Mouse (Mus musculus) adrenal gland, postnatal 14 days (tissue): Measurements from ENCODE around the gene Hist1h4f. TPM values are rescaled to one million over a fixed set of nuclear protein-coding genes. Genes with fewer than 3 reads are reported as not detected.
"Not testable (repeated sequence)": the region's sequence is repeated elsewhere in the genome, so short reads cannot be mapped to it uniquely, and the experiment has no call there.

ENCODE experiments used
- DNase-seq: peaks from one replicate; pipeline ENCODE4 v3.0.0; 2021; ENCODE audit warnings: mixed read lengths
- long read RNA-seq, 2 experiments: library from polyadenylated mRNA; stranded (forward); transcript quantifications; one replicate each; pipeline ENCODE4 v2.0.0; 2021
- total RNA-seq: library from RNA; stranded (reverse); gene quantifications from 2 replicates; pipeline ENCODE4 v1.2.3, GENCODE M21; 2021

Hist1h4f gene
- 307 and 382 TPM in 2 replicates for total RNA-seq
- long read RNA-seq, experiment 1: 0 reads
- long read RNA-seq, experiment 2: 0 reads

- peak; percentile 91 for DNase-seq
Observed at GRCm38 (mm10) chr13:23551146-23551834, at the start of gene Hist1h4f. Hist1h4f (minus strand) TSS chr13:23551648.

- DNase-seq: peak; percentile 88
Observed at GRCm38 (mm10) chr13:23597957-23598356, 46.5 kb upstream of the Hist1h4f start.

GRCm38 (mm10) chr13:23595622-23596372, 44.3 kb upstream of the Hist1h4f start:
- no peak for DNase-seq

GRCm38 (mm10) chr13:23595185-23595584, 43.7 kb upstream of the Hist1h4f start:
- DNase-seq: no peak

GRCm38 (mm10) chr13:23593051-23593770, 41.8 kb upstream of the Hist1h4f start:
- no peak for DNase-seq

- DNase-seq: no peak
Observed at GRCm38 (mm10) chr13:23592614-23593013, 41.2 kb upstream of the Hist1h4f start.

GRCm38 (mm10) chr13:23591886-23592285, 40.4 kb upstream of the Hist1h4f start:
- not testable (repeated sequence) for DNase-seq

GRCm38 (mm10) chr13:23591206-23591605, 39.8 kb upstream of the Hist1h4f start:
- no peak for DNase-seq

GRCm38 (mm10) chr13:23586940-23587225, 35.4 kb upstream of the Hist1h4f start:
- DNase-seq: no peak

GRCm38 (mm10) chr13:23586099-23586939, 34.9 kb upstream of the Hist1h4f start:
- no peak for DNase-seq

- DNase-seq: peak; percentile 75
Observed at GRCm38 (mm10) chr13:23585442-23586098, 34.1 kb upstream of the Hist1h4f start.

GRCm38 (mm10) chr13:23585029-23585441, 33.6 kb upstream of the Hist1h4f start:
- peak; percentile 80 for DNase-seq

- peak; percentile 12 for DNase-seq
Observed at GRCm38 (mm10) chr13:23584331-23584730, 32.9 kb upstream of the Hist1h4f start.

GRCm38 (mm10) chr13:23583387-23584068, 32.1 kb upstream of the Hist1h4f start:
- no peak for DNase-seq

- DNase-seq: no peak
Observed at GRCm38 (mm10) chr13:23582219-23583056, 31.0 kb upstream of the Hist1h4f start.

GRCm38 (mm10) chr13:23581408-23582218, 30.2 kb upstream of the Hist1h4f start, which contains the start of gene Hist1h4d:
Hist1h4d (plus strand) TSS chr13:23581598.
- DNase-seq: peak; percentile 98

GRCm38 (mm10) chr13:23577835-23578234, 26.4 kb upstream of the Hist1h4f start:
- no peak for DNase-seq

- DNase-seq: no peak
Observed at GRCm38 (mm10) chr13:23576906-23577639, 25.6 kb upstream of the Hist1h4f start.
